Mouse (Mus musculus) cortical plate, adult 2 months (tissue): ENCODE results near the gene Pafah1b1. TPM values are rescaled to one million over a fixed set of nuclear protein-coding genes. Genes with fewer than 3 reads are reported as not detected.

Source experiments
- H3K27ac ChIP-seq: fragments of 200-500 bp; 2 replicates; pipeline ENCODE4 v1.5.1; 2012; ENCODE audit warnings: low read length, control low read depth, inconsistent platforms; ENCODE audit not compliant: insufficient read depth
- H3K4me1 ChIP-seq: fragments of 200-500 bp; 2 replicates; pipeline ENCODE4 v1.6.1; 2011; ENCODE audit warnings: low read length; ENCODE audit not compliant: control insufficient read depth, insufficient read depth
- H3K4me3 ChIP-seq: fragments of 200-500 bp; 2 replicates; pipeline ENCODE4 v1.5.1; 2011; ENCODE audit warnings: mild to moderate bottlenecking, low read length, control low read depth; ENCODE audit not compliant: insufficient read depth
- CTCF ChIP-seq: fragments of 200-500 bp; IDR thresholded peaks from 2 replicates; pipeline ENCODE4 v1.5.1; 2011; ENCODE audit warnings: mild to moderate bottlenecking, control low read depth, low read length; ENCODE audit not compliant: insufficient read depth; ENCODE audit errors: extremely low read depth
- POLR2A ChIP-seq: fragments of 200-500 bp; IDR thresholded peaks from 2 replicates; pipeline ENCODE4 v1.6.1; 2011; ENCODE audit warnings: mild to moderate bottlenecking, low read length, control low read depth; ENCODE audit not compliant: insufficient read depth; ENCODE audit errors: extremely low read depth
- polyA plus RNA-seq: library from polyadenylated mRNA; depleted of rRNA; stranded (reverse); fragments of >200 nt; gene quantifications from 2 replicates; pipeline ENCODE4 v1.2.3, GENCODE M21; 2012; rRNA removed

Gene Pafah1b1
- 177 and 180 TPM in 2 replicates for polyA plus RNA-seq

DNA sequence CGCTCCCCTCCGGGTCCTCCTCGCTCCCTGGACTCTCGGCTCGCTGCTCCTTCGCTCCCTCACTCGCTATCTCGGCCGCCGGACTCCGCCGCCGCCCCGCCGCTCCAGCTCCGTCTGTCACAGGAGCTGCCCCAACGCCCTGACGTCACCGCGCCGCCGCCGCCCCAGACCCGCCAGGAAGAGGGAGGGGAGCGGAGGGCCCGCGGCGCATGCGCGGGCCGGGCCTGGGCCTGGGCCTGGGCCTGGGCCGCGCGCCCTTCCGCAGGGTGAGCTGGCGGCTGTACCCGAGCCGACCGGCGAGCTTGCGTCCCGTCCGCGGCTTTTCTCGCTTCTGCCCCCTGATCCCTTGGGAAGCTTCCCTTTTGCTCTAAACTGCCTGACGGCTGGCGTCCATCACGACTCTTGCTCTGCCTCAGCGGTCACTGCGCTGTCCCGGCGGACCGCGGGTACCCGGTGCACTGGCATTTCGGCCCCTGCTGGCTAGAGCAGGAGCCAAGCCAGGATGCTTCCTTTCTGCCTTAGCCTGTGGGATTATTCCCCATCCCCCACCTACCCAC lies at the start of gene Pafah1b1:
Pafah1b1 (minus strand) TSS at position 436 of the 557 bp plus-strand sequence.
- Histone ChIP-seq H3K4me1 (peaks cover 4% of the 10 kb centered on the region; the same call in 1 of the 2 replicates), H3K4me3 (peak within 1 kb of the TSS; percentile 100), H3K27ac (peak within 1 kb of the TSS; percentile 100)
- TF ChIP-seq POLR2A (peak; percentile 70), CTCF (no peak)

GRCm38 (mm10) chr11:74772386-74772785 lies 47.9 kb upstream of the Pafah1b1 start:
- TF ChIP-seq CTCF: no peak
- no peak for TF ChIP-seq POLR2A
- Histone ChIP-seq H3K27ac (no peak overlapping the region), H3K4me1 (peaks cover 4% of the 10 kb centered on the region; the same call in 1 of the 2 replicates), H3K4me3 (no peak overlapping the region)

GRCm38 (mm10) chr11:74771650-74772049 lies 47.2 kb upstream of the Pafah1b1 start:
- H3K4me1 ChIP-seq: peaks cover 4% of the 10 kb centered on the region; the same call in 1 of the 2 replicates
- TF ChIP-seq POLR2A: no peak
- TF ChIP-seq CTCF: no peak
- peak overlapping the region; percentile 81; the same call in 1 of the 2 replicates for H3K4me3 ChIP-seq
- H3K27ac ChIP-seq: no peak overlapping the region

DNA sequence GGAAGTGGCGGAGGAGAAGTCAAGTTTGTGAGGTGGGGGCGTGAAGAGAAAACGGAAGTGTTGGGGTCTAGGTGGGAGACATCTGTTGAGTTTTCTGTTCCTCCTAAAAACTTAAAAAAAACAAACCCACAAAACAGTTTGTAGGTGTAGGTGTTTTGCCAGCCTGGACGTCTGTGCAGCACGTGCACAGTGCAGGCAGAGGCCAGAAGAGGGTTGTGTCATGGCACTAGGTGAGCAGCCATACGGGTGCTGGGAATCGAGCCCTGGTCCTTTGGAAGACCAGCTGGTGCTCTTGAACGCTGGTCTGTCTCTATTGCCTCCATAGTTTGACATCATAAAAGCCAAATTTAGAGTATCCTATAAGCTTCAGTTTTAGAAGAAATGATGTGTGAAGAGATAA lies 46.8 kb upstream of the Pafah1b1 start:
- H3K4me1 ChIP-seq: peaks cover 4% of the 10 kb centered on the region; the same call in 1 of the 2 replicates
- peak overlapping the region; percentile 81 for H3K4me3 ChIP-seq
- peak overlapping the region; percentile 53 for H3K27ac ChIP-seq
- no peak for TF ChIP-seq POLR2A
- TF ChIP-seq CTCF: no peak

DNA sequence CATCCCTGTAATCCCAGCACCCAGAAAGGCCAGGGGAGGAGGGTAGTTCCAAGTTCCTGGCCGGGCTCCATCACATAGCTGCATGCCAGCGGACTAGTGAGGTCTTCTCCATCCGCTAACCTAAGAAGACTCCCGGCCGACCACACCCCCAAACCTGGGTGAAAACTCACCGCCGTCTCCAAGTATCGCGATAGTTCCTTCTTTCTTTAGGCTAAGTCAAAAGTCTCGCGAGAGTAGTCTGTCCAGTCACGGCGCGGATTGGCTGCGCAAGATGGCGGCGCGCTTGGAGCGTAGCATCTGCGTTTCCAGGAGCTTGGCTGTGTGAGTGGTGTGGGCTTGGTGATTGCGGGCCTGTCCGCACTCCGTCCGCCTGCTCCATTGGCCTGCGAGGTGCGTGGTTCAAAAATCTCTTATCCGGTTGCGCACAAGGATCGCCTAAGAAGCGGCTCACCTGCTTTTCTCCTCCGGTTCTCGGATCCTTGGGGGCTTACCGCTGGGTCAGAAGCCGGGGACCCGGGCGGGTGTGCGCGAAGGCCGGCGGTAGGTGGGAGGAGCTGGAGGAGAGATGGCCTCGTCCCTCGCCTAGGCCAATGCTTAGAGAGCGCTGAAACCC lies 46.2 kb upstream of the Pafah1b1 start, which contains the start of gene Mettl16:
Mettl16 (plus strand) TSS at position 236 of the 613 bp plus-strand sequence.
- peak within 1 kb of the TSS; percentile 81 for H3K4me3 ChIP-seq
- H3K4me1 ChIP-seq: peaks cover 4% of the 10 kb centered on the region; the same call in 1 of the 2 replicates
- H3K27ac ChIP-seq: peak within 1 kb of the TSS; percentile 53
- TF ChIP-seq POLR2A (peak; percentile 84), CTCF (no peak)

- TF ChIP-seq POLR2A (no peak), CTCF (no peak)
- Histone ChIP-seq H3K27ac (no peak overlapping the region), H3K4me3 (peak overlapping the region; percentile 81; the same call in 1 of the 2 replicates), H3K4me1 (peaks cover 4% of the 10 kb centered on the region; the same call in 1 of the 2 replicates)
Observed at GRCm38 (mm10) chr11:74770037-74770436, 45.6 kb upstream of the Pafah1b1 start.

DNA sequence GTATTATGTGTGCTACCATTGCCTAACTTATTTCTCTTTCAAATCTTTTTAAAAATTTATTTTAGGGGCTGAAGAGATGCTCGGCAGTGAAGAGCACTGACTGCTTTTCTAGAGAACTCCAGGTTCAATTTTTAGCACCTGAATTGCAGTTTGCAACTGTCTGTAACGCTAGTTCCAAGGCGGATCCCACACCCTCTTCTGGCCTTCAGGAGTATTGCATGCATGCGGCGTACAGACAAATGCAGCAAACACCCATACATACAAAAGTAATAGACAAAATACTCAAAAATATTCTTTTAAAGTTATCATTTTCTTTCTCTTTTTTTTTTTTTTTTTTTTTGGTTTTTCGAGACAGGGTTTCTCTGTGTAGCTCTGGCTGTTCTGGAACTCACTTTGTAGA lies 43.6 kb upstream of the Pafah1b1 start:
- Histone ChIP-seq H3K4me1 (peaks cover 4% of the 10 kb centered on the region; the same call in 1 of the 2 replicates), H3K4me3 (no peak overlapping the region), H3K27ac (no peak overlapping the region)
- TF ChIP-seq CTCF (peak; percentile 30; the same call in 1 of the 2 replicates), POLR2A (no peak)

- Histone ChIP-seq H3K27ac (no peak overlapping the region), H3K4me1 (peaks cover 4% of the 10 kb centered on the region; the same call in 1 of the 2 replicates), H3K4me3 (no peak overlapping the region)
- no peak for TF ChIP-seq CTCF
- no peak for TF ChIP-seq POLR2A
Observed at GRCm38 (mm10) chr11:74767469-74767868, 43.0 kb upstream of the Pafah1b1 start.

GRCm38 (mm10) chr11:74763960-74764625 lies 39.6 kb upstream of the Pafah1b1 start:
- H3K27ac ChIP-seq: no peak overlapping the region
- TF ChIP-seq CTCF (no peak), POLR2A (no peak)
- no peak overlapping the region for H3K4me3 ChIP-seq
- no peaks in the 10 kb centered on the region for H3K4me1 ChIP-seq
